Mouse (Mus musculus): ENCODE results near the gene Pde4b. TPM values are rescaled to one million over a fixed set of nuclear protein-coding genes. Genes with fewer than 3 reads are reported as not detected.

Pde4b gene
- polyA plus RNA-seq, 1 experiment = 0.81 TPM

DNA sequence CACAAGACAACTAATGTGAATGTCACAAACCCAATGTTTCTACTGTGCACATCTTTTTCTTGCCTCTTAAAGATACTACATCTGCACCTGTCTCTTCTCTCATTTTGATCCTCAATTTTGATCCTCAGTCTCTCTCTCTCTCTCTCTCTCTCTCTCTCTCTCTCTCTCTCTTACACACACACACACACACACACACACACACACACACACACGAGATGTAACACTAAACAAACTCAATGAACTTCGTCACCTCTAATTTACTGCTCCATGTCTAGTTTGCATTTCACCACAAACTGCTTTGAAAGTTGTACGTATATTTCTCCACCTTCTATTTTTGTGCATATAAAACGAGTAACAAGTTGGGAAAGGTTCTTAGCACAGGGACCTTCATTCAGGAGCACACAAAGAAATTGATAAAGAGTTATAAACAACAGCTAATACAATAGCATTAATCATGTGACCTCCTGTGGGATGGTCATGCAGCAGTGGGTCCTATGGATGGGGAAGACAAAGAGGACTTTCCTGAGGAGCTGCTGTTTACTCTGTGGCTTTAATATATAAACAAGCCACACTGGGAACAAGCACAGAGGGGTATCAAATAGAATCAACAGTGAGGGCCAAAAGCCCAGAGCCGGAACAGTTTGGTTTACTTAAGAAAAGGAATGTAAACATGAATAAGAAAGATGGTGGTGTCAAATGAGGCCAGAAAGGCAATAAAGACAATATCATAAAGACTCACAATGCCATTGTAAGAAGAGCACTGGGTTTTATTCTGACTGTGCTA lies 372.1 kb downstream of the Pde4b start:
- no peaks in the 10 kb centered on the region for H3K4me1 ChIP-seq (ENCODE audit: control insufficient read depth, insufficient read depth, low read length)
- no peak for TF ChIP-seq EP300 (IDR thresholded peaks at IDR 0.05; ENCODE audit: insufficient read depth, low read depth, low read length)
- TF ChIP-seq POLR2A (IDR thresholded peaks at IDR 0.05; ENCODE audit: insufficient read depth, low read length) = no peak
- no peak for TF ChIP-seq CTCF (IDR thresholded peaks at IDR 0.05; ENCODE audit: low read depth, low read length)
- H3K4me3 ChIP-seq (ENCODE audit: low read depth, low read length) = no peak overlapping the region
- no peaks in the 10 kb centered on the region for H3K9me3 ChIP-seq (replicated peaks; ENCODE audit: control insufficient read depth, insufficient read depth, low read length, poor library complexity, severe bottlenecking)
- H3K27ac ChIP-seq (ENCODE audit: insufficient read depth, low read length) = no peak overlapping the region
- H3K9ac ChIP-seq (ENCODE audit: low read depth, poor library complexity, severe bottlenecking) = no peak overlapping the region
- no peaks in the 10 kb centered on the region for H3K36me3 ChIP-seq (ENCODE audit: control insufficient read depth, insufficient read depth, low read length, poor library complexity, severe bottlenecking)
- no peaks in the 10 kb centered on the region for H3K27me3 ChIP-seq (ENCODE audit: control insufficient read depth, insufficient read depth, low read length, poor library complexity, severe bottlenecking)

DNA sequence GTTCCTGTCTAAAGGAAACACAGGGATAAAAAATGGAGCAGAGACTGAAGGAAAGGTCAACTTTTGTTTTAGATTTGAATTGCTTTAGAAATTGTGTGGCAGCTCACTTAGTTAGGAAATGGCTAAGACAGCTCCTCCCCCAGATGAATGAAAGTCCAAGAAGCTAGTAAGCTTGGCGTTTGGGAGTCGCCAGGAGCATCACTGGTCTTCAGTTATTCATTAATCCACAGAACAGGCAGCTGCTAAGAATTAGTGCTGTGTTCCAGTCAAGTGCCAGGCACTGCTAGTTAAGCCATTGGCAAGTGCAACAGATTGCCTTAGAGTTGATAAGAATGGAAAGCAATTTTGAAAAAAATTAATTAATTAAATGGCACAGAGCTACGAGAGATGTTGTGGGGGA lies 390.8 kb downstream of the Pde4b start:
- TF ChIP-seq EP300 (IDR thresholded peaks at IDR 0.05; ENCODE audit: insufficient read depth, low read depth, low read length) (no peak), CTCF (IDR thresholded peaks at IDR 0.05; ENCODE audit: low read depth, low read length) (no peak), POLR2A (IDR thresholded peaks at IDR 0.05; ENCODE audit: insufficient read depth, low read length) (no peak)
- Histone ChIP-seq H3K27ac (ENCODE audit: insufficient read depth, low read length) (no peak overlapping the region), H3K4me1 (ENCODE audit: control insufficient read depth, insufficient read depth, low read length) (no peaks in the 10 kb centered on the region)

DNA sequence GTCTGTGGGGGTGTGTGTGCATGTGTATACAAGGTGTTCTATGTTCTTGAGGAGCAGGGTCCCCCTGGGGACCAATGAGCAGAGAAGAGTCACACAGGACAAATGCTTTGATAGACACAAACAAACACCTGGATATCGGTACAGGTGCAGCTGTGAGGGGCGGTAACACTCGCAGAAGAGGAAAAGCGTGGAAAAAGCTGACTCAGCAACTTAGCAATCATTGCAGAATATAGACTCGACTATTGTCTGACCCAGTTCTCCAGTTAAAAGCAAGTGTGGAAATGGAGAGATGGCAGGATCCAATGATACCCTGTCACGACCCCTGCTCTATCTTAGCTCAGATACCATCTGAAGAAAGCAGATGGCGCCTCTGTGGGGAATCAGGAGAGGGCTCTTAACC lies 391.5 kb downstream of the Pde4b start:
- Histone ChIP-seq H3K9me3 (replicated peaks; ENCODE audit: control insufficient read depth, insufficient read depth, low read length, poor library complexity, severe bottlenecking) (no peaks in the 10 kb centered on the region), H3K4me1 (ENCODE audit: control insufficient read depth, insufficient read depth, low read length) (no peaks in the 10 kb centered on the region), H3K27ac (ENCODE audit: insufficient read depth, low read length) (no peak overlapping the region), H3K9ac (ENCODE audit: low read depth, poor library complexity, severe bottlenecking) (no peak overlapping the region), H3K36me3 (ENCODE audit: control insufficient read depth, insufficient read depth, low read length, poor library complexity, severe bottlenecking) (no peaks in the 10 kb centered on the region), H3K27me3 (ENCODE audit: control insufficient read depth, insufficient read depth, low read length, poor library complexity, severe bottlenecking) (no peaks in the 10 kb centered on the region), H3K4me3 (ENCODE audit: low read depth, low read length) (no peak overlapping the region)
- TF ChIP-seq EP300 (IDR thresholded peaks at IDR 0.05; ENCODE audit: insufficient read depth, low read depth, low read length) (no peak), CTCF (IDR thresholded peaks at IDR 0.05; ENCODE audit: low read depth, low read length) (no peak), POLR2A (IDR thresholded peaks at IDR 0.05; ENCODE audit: insufficient read depth, low read length) (no peak)

More for the DNA sequence above, 390.8 kb downstream of the Pde4b start:
- no peak overlapping the region for H3K9ac ChIP-seq (ENCODE audit: low read depth, poor library complexity, severe bottlenecking)
- no peaks in the 10 kb centered on the region for H3K36me3 ChIP-seq (ENCODE audit: control insufficient read depth, insufficient read depth, low read length, poor library complexity, severe bottlenecking)
- H3K9me3 ChIP-seq (replicated peaks; ENCODE audit: control insufficient read depth, insufficient read depth, low read length, poor library complexity, severe bottlenecking) = no peaks in the 10 kb centered on the region
- H3K27me3 ChIP-seq (ENCODE audit: control insufficient read depth, insufficient read depth, low read length, poor library complexity, severe bottlenecking) = no peaks in the 10 kb centered on the region
- H3K4me3 ChIP-seq (ENCODE audit: low read depth, low read length) = no peak overlapping the region

DNA sequence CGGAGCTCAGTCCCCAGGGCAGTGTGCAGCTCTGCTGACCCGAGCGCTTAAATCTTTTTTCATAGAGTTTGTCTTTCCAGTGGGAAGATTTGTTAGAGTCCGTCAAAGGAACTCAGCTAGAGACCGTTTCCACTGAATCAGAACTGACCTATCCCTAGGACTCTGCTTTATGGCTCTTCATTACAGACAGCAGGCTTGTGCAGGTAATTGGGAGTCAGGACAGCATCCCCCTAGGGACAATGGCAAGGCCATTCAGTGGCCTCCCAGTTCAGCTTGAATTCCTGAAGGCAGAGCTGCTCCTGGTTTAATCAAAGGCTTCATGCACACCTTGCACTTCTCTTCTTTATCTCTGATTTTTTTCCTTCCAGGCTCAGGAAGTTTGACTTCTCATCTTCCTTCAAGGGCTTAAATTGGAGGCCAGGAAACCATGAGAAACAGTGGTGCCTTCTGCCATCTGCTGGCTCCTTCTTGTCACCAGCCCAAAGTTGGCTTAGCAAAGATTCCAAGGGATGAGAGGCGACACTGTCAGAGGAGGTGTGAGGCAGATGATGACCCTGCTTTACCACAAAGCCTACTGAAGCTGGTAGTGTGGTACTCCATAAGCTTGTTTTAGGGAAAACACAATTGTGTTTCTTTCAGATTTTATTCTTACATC lies 393.6 kb downstream of the Pde4b start:
- Histone ChIP-seq H3K4me3 (ENCODE audit: low read depth, low read length) (no peak overlapping the region), H3K36me3 (ENCODE audit: control insufficient read depth, insufficient read depth, low read length, poor library complexity, severe bottlenecking) (no peaks in the 10 kb centered on the region), H3K9ac (ENCODE audit: low read depth, poor library complexity, severe bottlenecking) (no peak overlapping the region), H3K4me1 (ENCODE audit: control insufficient read depth, insufficient read depth, low read length) (no peaks in the 10 kb centered on the region), H3K27me3 (ENCODE audit: control insufficient read depth, insufficient read depth, low read length, poor library complexity, severe bottlenecking) (no peaks in the 10 kb centered on the region), H3K9me3 (replicated peaks; ENCODE audit: control insufficient read depth, insufficient read depth, low read length, poor library complexity, severe bottlenecking) (no peaks in the 10 kb centered on the region), H3K27ac (ENCODE audit: insufficient read depth, low read length) (no peak overlapping the region)
- TF ChIP-seq CTCF (IDR thresholded peaks at IDR 0.05; ENCODE audit: low read depth, low read length) (no peak), POLR2A (IDR thresholded peaks at IDR 0.05; ENCODE audit: insufficient read depth, low read length) (no peak), EP300 (IDR thresholded peaks at IDR 0.05; ENCODE audit: insufficient read depth, low read depth, low read length) (no peak)

DNA sequence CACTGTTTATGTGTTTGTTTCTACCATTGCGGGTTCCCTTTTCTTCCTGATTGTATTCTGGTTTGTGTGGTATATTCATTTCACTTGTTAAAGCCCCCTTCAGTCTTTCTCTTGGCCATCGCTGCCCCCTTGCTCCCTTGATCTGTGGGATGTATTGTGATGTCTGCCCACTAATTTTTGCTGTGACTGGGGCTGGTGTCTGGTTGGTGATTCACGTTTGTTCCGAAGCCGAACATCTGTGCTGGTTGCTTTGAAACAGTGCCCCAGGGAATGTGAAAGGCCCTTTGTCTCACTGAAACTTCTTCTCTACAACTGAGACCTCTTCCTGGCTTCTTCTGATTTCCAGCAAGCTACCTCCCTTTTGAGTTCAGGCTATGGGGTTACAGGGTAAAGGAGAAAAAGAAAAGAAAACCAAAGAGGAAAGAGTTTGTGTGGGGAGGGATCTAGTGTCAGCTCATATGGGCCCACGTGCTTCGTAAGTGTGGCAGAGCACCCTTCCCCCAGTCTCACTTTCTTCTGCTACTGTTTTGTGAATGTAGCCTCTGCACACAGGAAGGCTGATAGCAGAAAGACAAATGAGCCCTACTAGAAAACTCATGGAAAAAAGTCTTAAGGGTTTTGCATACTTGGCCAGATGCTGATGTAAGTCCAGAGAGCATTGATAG lies 396.1 kb downstream of the Pde4b start:
- TF ChIP-seq CTCF (IDR thresholded peaks at IDR 0.05; ENCODE audit: low read depth, low read length) (no peak), POLR2A (IDR thresholded peaks at IDR 0.05; ENCODE audit: insufficient read depth, low read length) (no peak), EP300 (IDR thresholded peaks at IDR 0.05; ENCODE audit: insufficient read depth, low read depth, low read length) (no peak)
- H3K9me3 ChIP-seq (replicated peaks; ENCODE audit: control insufficient read depth, insufficient read depth, low read length, poor library complexity, severe bottlenecking) = no peaks in the 10 kb centered on the region
- H3K36me3 ChIP-seq (ENCODE audit: control insufficient read depth, insufficient read depth, low read length, poor library complexity, severe bottlenecking) = no peaks in the 10 kb centered on the region
- H3K4me3 ChIP-seq (ENCODE audit: low read depth, low read length) = no peak overlapping the region
- no peak overlapping the region for H3K9ac ChIP-seq (ENCODE audit: low read depth, poor library complexity, severe bottlenecking)
- no peaks in the 10 kb centered on the region for H3K4me1 ChIP-seq (ENCODE audit: control insufficient read depth, insufficient read depth, low read length)
- no peaks in the 10 kb centered on the region for H3K27me3 ChIP-seq (ENCODE audit: control insufficient read depth, insufficient read depth, low read length, poor library complexity, severe bottlenecking)
- H3K27ac ChIP-seq (ENCODE audit: insufficient read depth, low read length) = no peak overlapping the region

Measured in ES-Bruce4 (cell line).